Mouse (Mus musculus) megakaryocyte-erythroid progenitor cell, adult 5-6 weeks (primary cell): Measurements from ENCODE around the gene Eapp. TPM values are rescaled to one million over a fixed set of nuclear protein-coding genes. Genes with fewer than 3 reads are reported as not detected.
A peak's percentile ranks its signal among the peaks of the same experiment; 100 is the strongest.
"Not testable (repeated sequence)": the region's sequence is repeated elsewhere in the genome, so short reads cannot be mapped to it uniquely, and the experiment has no call there.

Experiments used
- ATAC-seq: replicated peaks from 2 replicates; pipeline ENCODE4 v1.8.0; 2016; ENCODE audit warnings: mild to moderate bottlenecking, inconsistent platforms; ENCODE audit not compliant: severe bottlenecking, poor library complexity, low FRiP score, low TSS enrichment
- total RNA-seq, 2 experiments: library from RNA; stranded (forward) in 1 of 2; stranded (reverse) in 1 of 2; fragments of 200-1000, 215-1000 nt in 1 of 2; fragments of >200 nt in 1 of 2; fragmentation: Nextera tagmentation in 1 of 2; gene quantifications; 2 replicates each; pipeline ENCODE4 v1.2.3; 2014 to 2017

The Eapp gene
- total RNA-seq (2014; fragmentation: Nextera tagmentation) (34.3 and 65.4 TPM in 2 replicates), total RNA-seq (2017) (71.3 and 79.8 TPM in 2 replicates)

- ATAC-seq = peak; percentile 75
Measured at GRCm38 (mm10) chr12:54695511-54696241, at the start of gene Eapp. TSS of gene Eapp (minus strand) at chr12:54695897.

GRCm38 (mm10) chr12:54738661-54739243 lies 43.1 kb upstream of the Eapp start:
- peak; percentile 15 for ATAC-seq

- ATAC-seq = peak; percentile 70
Measured at GRCm38 (mm10) chr12:54737891-54738660, 42.4 kb upstream of the Eapp start.

- ATAC-seq = peak; percentile 42
Measured at GRCm38 (mm10) chr12:54734307-54735131, 38.8 kb upstream of the Eapp start.

GRCm38 (mm10) chr12:54729140-54730059 lies 33.7 kb upstream of the Eapp start:
- peak; percentile 82 for ATAC-seq

- ATAC-seq = peak; percentile 83
Measured at GRCm38 (mm10) chr12:54718871-54719786, 23.4 kb upstream of the Eapp start.

GRCm38 (mm10) chr12:54717516-54717915 lies 21.8 kb upstream of the Eapp start:
- not testable (repeated sequence) for ATAC-seq

- peak; percentile 46 for ATAC-seq
Measured at GRCm38 (mm10) chr12:54713822-54714626, 18.3 kb upstream of the Eapp start.

GRCm38 (mm10) chr12:54710494-54710879 lies 14.8 kb upstream of the Eapp start:
- ATAC-seq = peak; percentile 71

GRCm38 (mm10) chr12:54709691-54710493 lies 14.2 kb upstream of the Eapp start:
- ATAC-seq = peak; percentile 11

- ATAC-seq = no peak
Measured at GRCm38 (mm10) chr12:54699394-54699793, 3.7 kb upstream of the Eapp start.

GRCm38 (mm10) chr12:54697791-54698250 lies 2.1 kb upstream of the Eapp start:
- no peak for ATAC-seq

- ATAC-seq = peak; percentile 56
Measured at GRCm38 (mm10) chr12:54697003-54697597, 1.4 kb upstream of the Eapp start.

GRCm38 (mm10) chr12:54696242-54697002 lies 725 bp upstream of the Eapp start:
- ATAC-seq = peak; percentile 61
